Mouse (Mus musculus) adrenal gland, adult 2 months (tissue): ENCODE measurements around the gene Elovl7. TPM values are rescaled to one million over a fixed set of nuclear protein-coding genes. Genes with fewer than 3 reads are reported as not detected.
A peak's percentile ranks its signal among the peaks of the same experiment; 100 is the strongest.

Experiments
- DNase-seq: peaks from one replicate; pipeline ENCODE4 v3.0.0; 2021
- polyA plus RNA-seq: library from polyadenylated mRNA; depleted of rRNA; stranded (reverse); fragments of >200 nt; gene quantifications from 2 replicates; pipeline ENCODE4 v1.2.3, GENCODE M21; 2012
- total RNA-seq, 2 experiments: library from RNA; stranded (reverse); gene quantifications; 2 replicates each; pipeline ENCODE4 v1.2.3; 2021

The Elovl7 gene
- total and polyA plus RNA-seq, 3 experiments = 0.31 to 3.4 (median 2.7) TPM

GRCm38 (mm10) chr13:108245086-108245697 lies 31.0 kb downstream of the Elovl7 start:
- no peak for DNase-seq

- no peak for DNase-seq
Measured at GRCm38 (mm10) chr13:108251106-108251505, 36.9 kb downstream of the Elovl7 start.

GRCm38 (mm10) chr13:108253977-108254376 lies 39.8 kb downstream of the Elovl7 start:
- DNase-seq = no peak

- DNase-seq = peak; percentile 26
Measured at GRCm38 (mm10) chr13:108263042-108263441, 48.8 kb downstream of the Elovl7 start.

GRCm38 (mm10) chr13:108265394-108265793 lies 51.2 kb downstream of the Elovl7 start:
- DNase-seq = no peak

- DNase-seq = no peak
Measured at GRCm38 (mm10) chr13:108267841-108268634, 53.8 kb downstream of the Elovl7 start.

- DNase-seq = no peak
Measured at GRCm38 (mm10) chr13:108271458-108272148, 57.4 kb downstream of the Elovl7 start.

- DNase-seq = no peak
Measured at GRCm38 (mm10) chr13:108272332-108272731, 58.1 kb downstream of the Elovl7 start.

GRCm38 (mm10) chr13:108273034-108273433 lies 58.8 kb downstream of the Elovl7 start:
- no peak for DNase-seq

- DNase-seq = no peak
Measured at GRCm38 (mm10) chr13:108273456-108273855, 59.3 kb downstream of the Elovl7 start.

GRCm38 (mm10) chr13:108276561-108276960 lies 62.4 kb downstream of the Elovl7 start:
- no peak for DNase-seq

GRCm38 (mm10) chr13:108277320-108277719 lies 63.1 kb downstream of the Elovl7 start:
- no peak for DNase-seq

- DNase-seq = no peak
Measured at GRCm38 (mm10) chr13:108278592-108278991, 64.4 kb downstream of the Elovl7 start.

GRCm38 (mm10) chr13:108284312-108284711 lies 70.1 kb downstream of the Elovl7 start:
- DNase-seq = no peak

GRCm38 (mm10) chr13:108287953-108288352 lies 73.7 kb downstream of the Elovl7 start:
- DNase-seq = no peak

GRCm38 (mm10) chr13:108289436-108289835 lies 75.2 kb downstream of the Elovl7 start:
- DNase-seq = no peak

- DNase-seq = no peak
Measured at GRCm38 (mm10) chr13:108290314-108290713, 76.1 kb downstream of the Elovl7 start.

- DNase-seq = peak; percentile 41
Measured at GRCm38 (mm10) chr13:108297350-108298093, 83.3 kb downstream of the Elovl7 start.

- DNase-seq = no peak
Measured at GRCm38 (mm10) chr13:108298241-108298640, 84.0 kb downstream of the Elovl7 start.

GRCm38 (mm10) chr13:108300346-108300950 lies 86.2 kb downstream of the Elovl7 start:
- no peak for DNase-seq

GRCm38 (mm10) chr13:108301411-108301810 lies 87.2 kb downstream of the Elovl7 start:
- DNase-seq = no peak
